Mouse (Mus musculus) olfactory bulb, adult 2 months (tissue): ENCODE measurements around the gene Abraxas2.

Experiments used
- CTCF ChIP-seq: fragments of 200-500 bp; IDR thresholded peaks from 2 replicates; pipeline ENCODE4 v1.5.1; 2012; ENCODE audit warnings: low read depth, mild to moderate bottlenecking, low read length, moderate library complexity; ENCODE audit not compliant: insufficient read depth
- POLR2A ChIP-seq: fragments of 200-500 bp; IDR thresholded peaks from 2 replicates; pipeline ENCODE4 v1.6.1; 2012; ENCODE audit warnings: mild to moderate bottlenecking, low read depth, low read length, moderate library complexity; ENCODE audit not compliant: insufficient read depth

DNA sequence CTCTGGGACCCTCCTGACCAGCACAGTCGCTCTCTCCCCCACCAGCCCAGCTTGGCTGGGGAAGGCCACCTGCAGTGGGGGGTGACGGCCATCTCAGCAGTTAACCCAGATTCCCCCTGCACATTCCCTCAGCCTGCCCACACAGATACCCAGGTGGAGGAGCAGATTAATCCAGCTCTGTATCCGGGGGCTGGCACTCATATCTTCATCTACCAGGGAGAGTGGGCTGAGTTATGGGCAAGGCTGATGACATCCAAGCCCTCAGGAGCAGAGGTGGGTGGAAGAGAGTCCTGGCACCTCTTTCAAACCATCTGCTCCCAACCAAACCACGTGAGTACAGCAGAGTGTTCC is 33.3 kb downstream of the Abraxas2 start:
- TF ChIP-seq CTCF: no peak
- no peak for TF ChIP-seq POLR2A
